Mouse (Mus musculus): ENCODE results near the gene Wfdc16.
"Not testable (repeated sequence)": the region's sequence is repeated elsewhere in the genome, so short reads cannot be mapped to it uniquely, and the experiment has no call there.

The Wfdc16 gene

DNA sequence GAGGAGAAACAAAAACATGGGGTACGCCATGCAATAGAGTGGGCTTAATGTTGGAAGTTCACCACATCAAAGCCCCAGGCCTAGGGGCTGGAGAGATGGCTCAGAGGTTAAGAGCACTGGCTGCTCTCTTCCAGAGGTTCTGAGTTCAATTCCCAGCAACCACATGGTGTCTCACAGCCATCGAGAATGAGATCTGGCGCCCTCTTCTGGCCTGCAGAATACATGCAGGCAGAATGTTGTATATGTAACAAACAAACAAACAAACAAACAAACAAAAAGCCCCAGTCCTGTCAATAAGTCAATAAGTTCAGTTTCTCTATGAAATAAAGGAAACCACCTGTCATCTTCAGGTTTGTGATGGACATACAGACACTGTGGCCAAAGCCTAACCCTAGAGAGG, 38.4 kb downstream of the Wfdc16 start:
- DNase-seq (ENCODE audit: low spot score in 2 of 2), result no peak

DNA sequence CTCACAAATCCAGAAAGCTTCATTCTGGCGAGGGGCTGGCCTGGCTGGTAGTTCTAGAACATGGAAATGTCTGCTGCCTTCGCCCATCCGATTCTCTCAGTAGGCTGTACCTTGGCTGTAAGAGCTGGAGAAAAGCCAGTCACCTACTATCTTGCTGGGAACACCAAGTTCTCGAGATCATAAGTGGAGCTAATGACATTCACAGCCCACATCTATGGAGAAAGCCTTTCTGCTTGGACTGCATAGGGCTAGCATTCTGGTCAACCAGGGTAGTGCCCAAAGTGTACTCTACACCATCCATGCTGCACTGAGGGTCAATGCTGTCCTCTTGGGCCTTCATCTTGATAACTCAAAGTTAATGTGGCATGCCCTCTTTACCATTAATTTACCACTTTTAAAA, 45.1 kb downstream of the Wfdc16 start, which contains the start of gene Eppin:
TSS of gene Eppin (minus strand) at position 101 of the 400 bp plus-strand sequence.
- DNase-seq (ENCODE audit: low spot score in 2 of 2), result no peak

DNA sequence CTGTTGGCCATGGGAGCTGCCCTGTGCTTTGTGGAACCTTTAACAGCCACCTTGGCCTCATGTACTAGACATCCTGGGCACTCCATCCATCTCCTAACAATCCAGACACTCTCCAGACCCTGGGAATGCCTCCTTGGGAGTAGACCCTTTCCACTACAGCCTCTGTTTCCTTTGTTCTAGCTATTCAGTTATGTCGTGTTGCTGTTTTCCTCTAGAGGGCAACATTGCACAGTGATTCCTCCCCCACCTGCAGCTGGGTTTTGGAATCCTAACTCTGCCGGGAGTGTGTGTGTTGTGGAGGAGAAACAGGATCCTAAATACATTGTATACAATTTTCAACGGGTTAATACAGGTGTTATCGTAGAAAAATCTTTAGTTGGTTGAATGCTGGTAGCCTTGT, 46.6 kb downstream of the Wfdc16 start:
- DNase-seq (ENCODE audit: low spot score in 2 of 2), result peak in 1 of 2 experiments; percentile 7

DNA sequence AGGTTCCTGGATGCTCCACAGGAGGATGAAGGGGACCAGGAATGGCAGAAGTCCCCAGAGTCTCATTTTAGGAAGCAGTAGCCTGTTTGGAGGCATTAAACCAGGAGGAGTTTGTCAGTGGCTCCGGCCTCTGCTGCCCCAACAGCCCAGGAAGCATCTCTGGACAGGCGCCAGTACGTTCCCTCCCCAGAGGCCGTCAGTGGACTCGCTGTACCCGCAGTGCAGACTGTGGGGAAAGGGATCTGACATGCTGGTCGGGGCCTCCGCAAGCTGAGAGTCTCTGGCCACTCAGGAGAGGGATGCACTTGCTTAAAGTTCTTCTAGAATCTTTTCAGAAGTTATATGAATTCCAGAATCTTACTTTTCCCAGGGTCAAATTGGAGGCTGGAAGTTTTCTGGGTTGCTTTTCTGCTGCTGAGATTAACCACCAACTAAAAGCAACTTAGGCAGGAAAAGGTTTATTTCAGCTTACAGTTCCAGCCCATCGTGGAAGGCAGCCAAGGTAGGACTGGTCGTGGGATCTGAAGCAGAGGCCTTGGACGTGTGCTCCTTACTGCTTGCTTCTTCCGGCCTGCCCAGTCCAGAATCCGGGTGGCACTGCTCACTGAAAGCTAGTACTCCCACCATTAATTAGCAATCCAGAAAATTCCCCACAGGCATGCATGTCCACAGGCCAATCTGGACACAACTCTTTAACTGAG, 53.4 kb downstream of the Wfdc16 start, which contains the start of gene Wfdc6a:
TSS of gene Wfdc6a (minus strand) at position 423 of the 701 bp plus-strand sequence.
- not testable (repeated sequence) for DNase-seq (ENCODE audit: low spot score in 2 of 2)
